Mouse (Mus musculus): ENCODE data around the gene Arhgap10. TPM values are rescaled to one million over a fixed set of nuclear protein-coding genes. Genes with fewer than 3 reads are reported as not detected.

The Arhgap10 gene
- total and polyA plus RNA-seq, 3 experiments: 13.1 to 22.8 TPM; not detected in 1

- H3K4me3 ChIP-seq (ENCODE audit: control insufficient read depth in 1 of 2, insufficient read depth in 1 of 2, low read depth in 2 of 2, low read length in 2 of 2): no peak overlapping the region
- H3K36me3 ChIP-seq (ENCODE audit: control insufficient read depth in 1 of 2, insufficient read depth in 2 of 2, low read length in 2 of 2): no peaks in the 10 kb centered on the region
- no peaks in the 10 kb centered on the region for H3K4me1 ChIP-seq (ENCODE audit: control insufficient read depth in 1 of 2, insufficient read depth in 2 of 2, low read length in 2 of 2)
- H3K9me3 ChIP-seq (replicated peaks; ENCODE audit: insufficient read depth, low read length): no peaks in the 10 kb centered on the region
- H3K9ac ChIP-seq (ENCODE audit: control insufficient read depth, low read depth, low read length, poor library complexity, severe bottlenecking): no peak overlapping the region
- no peak for DNase-seq (ENCODE audit: low read depth, low spot score)
- no peak overlapping the region for H3K27ac ChIP-seq (ENCODE audit: control insufficient read depth, low read depth, low read length)
- no peaks in the 10 kb centered on the region for H3K27me3 ChIP-seq (ENCODE audit: control insufficient read depth in 1 of 2, insufficient read depth in 2 of 2, low read length in 2 of 2)
- no peaks in the 10 kb centered on the region for H3K79me2 ChIP-seq (ENCODE audit: control insufficient read depth, insufficient read depth, low read length, poor library complexity)
- TF ChIP-seq MAFK (IDR thresholded peaks at IDR 0.05; ENCODE audit: borderline replicate concordance, low read depth, low read length): no peak
- no peak for TF ChIP-seq ETS1 (IDR thresholded peaks at IDR 0.05; ENCODE audit: low read depth, low read length)
- TF ChIP-seq RCOR1 (IDR thresholded peaks at IDR 0.05; ENCODE audit: low read depth, low read length): no peak
- TF ChIP-seq MEF2A (IDR thresholded peaks at IDR 0.05; ENCODE audit: extremely low read depth, insufficient replicate concordance, low read depth, low read length, poor library complexity, severe bottlenecking): no peak
- no peak for TF ChIP-seq TBP (IDR thresholded peaks at IDR 0.05; ENCODE audit: low read depth, low read length)
- TF ChIP-seq HCFC1 (IDR thresholded peaks at IDR 0.05; ENCODE audit: low read depth, low read length): no peak
- TF ChIP-seq TAL1 (IDR thresholded peaks at IDR 0.05; ENCODE audit: low read length): no peak
- no peak for TF ChIP-seq GABPA (IDR thresholded peaks at IDR 0.05; ENCODE audit: low read depth, low read length)
- TF ChIP-seq ZKSCAN1 (IDR thresholded peaks at IDR 0.05; ENCODE audit: low read depth, low read length): no peak
- TF ChIP-seq TCF12 (IDR thresholded peaks at IDR 0.05; ENCODE audit: low read depth, low read length): no peak
- TF ChIP-seq EP300 (IDR thresholded peaks at IDR 0.05; ENCODE audit: low read depth in 1 of 2, low read length in 2 of 2): no peak
- TF ChIP-seq POLR2A (IDR thresholded peaks at IDR 0.05; ENCODE audit: control insufficient read depth in 1 of 2, insufficient read depth in 1 of 2, low read depth in 1 of 2, low read length in 2 of 2, poor library complexity in 1 of 2): no peak
- no peak for TF ChIP-seq MXI1 (IDR thresholded peaks at IDR 0.05; ENCODE audit: low read depth, low read length)
- TF ChIP-seq CHD2 (IDR thresholded peaks at IDR 0.05; ENCODE audit: low read length): no peak
- TF ChIP-seq SIN3A (IDR thresholded peaks at IDR 0.05; ENCODE audit: low read length): no peak
- no peak for TF ChIP-seq SMC3 (IDR thresholded peaks at IDR 0.05; ENCODE audit: low read depth, low read length)
- TF ChIP-seq MAX (IDR thresholded peaks at IDR 0.05; ENCODE audit: low read length): no peak
- TF ChIP-seq MYB (IDR thresholded peaks at IDR 0.05; ENCODE audit: low read depth, low read length): no peak
- TF ChIP-seq USF1 (IDR thresholded peaks at IDR 0.05; ENCODE audit: low read depth, low read length): no peak
- no peak for TF ChIP-seq ZC3H11A (IDR thresholded peaks at IDR 0.05; ENCODE audit: low read depth, low read length)
Observed at GRCm38 (mm10) chr8:77436013-77436990, 81.5 kb downstream of the Arhgap10 start.

GRCm38 (mm10) chr8:77433221-77433620, 84.5 kb downstream of the Arhgap10 start:
- no peaks in the 10 kb centered on the region for H3K36me3 ChIP-seq (ENCODE audit: control insufficient read depth in 1 of 2, insufficient read depth in 2 of 2, low read length in 2 of 2)
- no peaks in the 10 kb centered on the region for H3K27me3 ChIP-seq (ENCODE audit: control insufficient read depth in 1 of 2, insufficient read depth in 2 of 2, low read length in 2 of 2)
- no peaks in the 10 kb centered on the region for H3K79me2 ChIP-seq (ENCODE audit: control insufficient read depth, insufficient read depth, low read length, poor library complexity)
- no peaks in the 10 kb centered on the region for H3K4me1 ChIP-seq (ENCODE audit: control insufficient read depth in 1 of 2, insufficient read depth in 2 of 2, low read length in 2 of 2)
- no peak overlapping the region for H3K4me3 ChIP-seq (ENCODE audit: control insufficient read depth in 1 of 2, insufficient read depth in 1 of 2, low read depth in 2 of 2, low read length in 2 of 2)
- no peaks in the 10 kb centered on the region for H3K9me3 ChIP-seq (replicated peaks; ENCODE audit: insufficient read depth, low read length)
- H3K27ac ChIP-seq (ENCODE audit: control insufficient read depth, low read depth, low read length): no peak overlapping the region
- TF ChIP-seq TBP (IDR thresholded peaks at IDR 0.05; ENCODE audit: low read depth, low read length) (no peak), POLR2AphosphoS5 (IDR thresholded peaks at IDR 0.05; ENCODE audit: borderline replicate concordance, low read depth, low read length) (no peak), ZKSCAN1 (IDR thresholded peaks at IDR 0.05; ENCODE audit: low read depth, low read length) (no peak), ZMIZ1 (IDR thresholded peaks at IDR 0.05; ENCODE audit: low read depth, low read length) (no peak), GABPA (IDR thresholded peaks at IDR 0.05; ENCODE audit: low read depth, low read length) (no peak), ZNF384 (IDR thresholded peaks at IDR 0.05; ENCODE audit: low read depth, low read length) (no peak), MXI1 (IDR thresholded peaks at IDR 0.05; ENCODE audit: low read depth, low read length) (no peak), HCFC1 (IDR thresholded peaks at IDR 0.05; ENCODE audit: low read depth, low read length) (no peak), KAT2A (conservative IDR thresholded peaks at IDR 0.05; ENCODE audit: low read depth, low read length) (no peak), UBTF (IDR thresholded peaks at IDR 0.05; ENCODE audit: borderline replicate concordance, insufficient read depth, low read depth, low read length) (no peak), ZC3H11A (IDR thresholded peaks at IDR 0.05; ENCODE audit: low read depth, low read length) (no peak), TCF12 (IDR thresholded peaks at IDR 0.05; ENCODE audit: low read depth, low read length) (no peak), CHD1 (IDR thresholded peaks at IDR 0.05; ENCODE audit: low read depth, low read length) (no peak), MYC (IDR thresholded peaks at IDR 0.05; ENCODE audit: low read depth, low read length) (no peak), MAX (IDR thresholded peaks at IDR 0.05; ENCODE audit: low read length) (no peak)
- no peak overlapping the region for H3K9ac ChIP-seq (ENCODE audit: control insufficient read depth, low read depth, low read length, poor library complexity, severe bottlenecking)
- DNase-seq (ENCODE audit: low read depth, low spot score): no peak
